Mouse (Mus musculus): ENCODE results near the gene Nolc1.

GRCm38 (mm10) chr19:46026567-46026966, 49.1 kb upstream of the Nolc1 start:
- TF ChIP-seq CTCF (IDR thresholded peaks at IDR 0.05; ENCODE audit: low read depth, low read length) (no peak), TAL1 (conservative IDR thresholded peaks at IDR 0.05; ENCODE audit: low read depth, low read length) (no peak), GATA1 (IDR thresholded peaks at IDR 0.05; ENCODE audit: borderline replicate concordance, low read length) (no peak), POLR2AphosphoS5 (IDR thresholded peaks at IDR 0.05; ENCODE audit: insufficient replicate concordance, low read depth, low read length) (no peak), GATA2 (IDR thresholded peaks at IDR 0.05; ENCODE audit: borderline replicate concordance, low read depth, low read length) (no peak)
